Mouse (Mus musculus): ENCODE data around the gene Hao2. TPM values are rescaled to one million over a fixed set of nuclear protein-coding genes. Genes with fewer than 3 reads are reported as not detected.

Hao2 gene
- polyA plus RNA-seq, 1 experiment from 2014 or later, result not detected

DNA sequence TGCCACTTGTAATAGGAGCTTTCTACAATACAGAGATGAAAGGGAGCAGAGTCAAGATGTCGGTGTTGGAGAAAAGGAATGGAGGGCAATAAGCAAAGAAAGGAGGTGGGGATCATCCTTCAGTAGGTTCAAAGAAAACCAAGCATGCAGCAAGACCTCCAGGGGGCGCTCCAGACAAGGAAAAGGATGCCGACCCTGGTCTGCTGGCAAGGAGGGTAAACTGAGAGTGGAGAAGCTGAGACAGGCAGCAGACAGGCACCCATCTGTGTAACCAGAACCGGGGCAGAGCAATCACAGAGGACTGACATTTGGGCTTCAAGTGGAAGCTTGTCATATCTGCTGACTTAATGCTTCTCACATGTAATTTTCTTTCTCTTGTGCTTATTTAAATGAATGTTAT lies 22.6 kb upstream of the Hao2 start:
- no peak for ATAC-seq (ENCODE audit: insufficient number of reproducible peaks, insufficient read depth, low FRiP score, low TSS enrichment, low read depth)
- Histone ChIP-seq H3K9ac (no peak overlapping the region), H3K4me2 (no peak overlapping the region), H3K9me3 (no peaks in the 10 kb centered on the region), H3K27me3 (no peaks in the 10 kb centered on the region), H3K27ac (no peak overlapping the region), H3K36me3 (no peaks in the 10 kb centered on the region), H3K4me1 (0 out of 2 replicates have a peak, but pooled peaks cover 3% of the 10 kb centered on the region), H3K4me3 (no peak overlapping the region)
- WGBS, result 0% methylated on average over 4 of the region's 4 CpGs

GRCm38 (mm10) chr3:98913591-98913990 lies 20.6 kb upstream of the Hao2 start:
- Histone ChIP-seq H3K27ac (no peak overlapping the region), H3K9me3 (no peaks in the 10 kb centered on the region), H3K27me3 (no peaks in the 10 kb centered on the region), H3K4me1 (0 out of 2 replicates have a peak, but pooled peaks cover 3% of the 10 kb centered on the region), H3K9ac (no peak overlapping the region), H3K36me3 (no peaks in the 10 kb centered on the region), H3K4me3 (no peak overlapping the region), H3K4me2 (no peak overlapping the region)
- no peak for ATAC-seq (ENCODE audit: insufficient number of reproducible peaks, insufficient read depth, low FRiP score, low TSS enrichment, low read depth)
- WGBS, result 76% methylated on average over 6 of the region's 6 CpGs

GRCm38 (mm10) chr3:98897606-98898005 lies 4.6 kb upstream of the Hao2 start:
- no peak for ATAC-seq (ENCODE audit: insufficient number of reproducible peaks, insufficient read depth, low FRiP score, low TSS enrichment, low read depth)
- Histone ChIP-seq H3K9ac (no peak overlapping the region), H3K9me3 (no peaks in the 10 kb centered on the region), H3K4me2 (no peak overlapping the region), H3K4me1 (no peaks in the 10 kb centered on the region), H3K4me3 (no peak overlapping the region), H3K27me3 (no peaks in the 10 kb centered on the region), H3K27ac (no peak overlapping the region), H3K36me3 (no peaks in the 10 kb centered on the region)
- 84% methylated on average over 2 of the region's 2 CpGs for WGBS

DNA sequence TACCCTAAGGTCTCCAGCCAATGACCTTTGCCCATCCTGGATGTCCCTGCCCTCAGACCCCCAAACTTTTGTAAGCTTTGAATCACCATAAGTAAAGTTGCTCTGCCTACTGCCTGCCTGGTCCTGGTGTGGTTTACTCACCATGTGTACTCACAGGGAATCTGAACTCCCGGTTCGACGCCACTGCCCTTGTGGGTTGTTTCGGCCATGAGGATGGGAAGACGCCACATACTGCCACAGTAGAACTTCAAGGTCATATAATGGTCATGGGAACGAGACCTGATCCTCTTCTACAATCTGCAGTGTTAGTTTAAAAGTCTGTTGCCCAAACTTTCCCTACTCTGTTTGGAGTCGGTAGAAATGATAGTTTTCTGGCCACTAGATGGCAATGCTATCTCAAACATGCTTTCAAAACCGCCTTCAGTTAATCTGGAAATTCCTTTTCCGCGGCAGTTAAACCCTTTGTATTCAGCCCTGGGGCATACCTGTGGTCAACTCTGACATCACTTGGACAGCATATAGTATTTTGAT lies 2.1 kb upstream of the Hao2 start:
- ATAC-seq (ENCODE audit: insufficient number of reproducible peaks, insufficient read depth, low FRiP score, low TSS enrichment, low read depth), result no peak
- Histone ChIP-seq H3K9me3 (no peaks in the 10 kb centered on the region), H3K9ac (no peak overlapping the region), H3K4me1 (no peaks in the 10 kb centered on the region), H3K4me2 (peak overlapping the region; percentile 47), H3K36me3 (no peaks in the 10 kb centered on the region), H3K4me3 (0 out of 2 replicates have a peak overlapping the region, but pooled peaks have one; percentile 21), H3K27me3 (no peaks in the 10 kb centered on the region), H3K27ac (no peak overlapping the region)
- 35% methylated on average over 10 of the region's 10 CpGs for WGBS

- Histone ChIP-seq H3K36me3 (no peaks in the 10 kb centered on the region), H3K4me3 (no peak overlapping the region), H3K27me3 (no peaks in the 10 kb centered on the region), H3K4me2 (no peak overlapping the region), H3K4me1 (no peaks in the 10 kb centered on the region), H3K27ac (no peak overlapping the region), H3K9ac (no peak overlapping the region), H3K9me3 (no peaks in the 10 kb centered on the region)
- ATAC-seq (ENCODE audit: insufficient number of reproducible peaks, insufficient read depth, low FRiP score, low TSS enrichment, low read depth), result no peak
- 88% methylated on average over 4 of the region's 4 CpGs for WGBS
Observed at GRCm38 (mm10) chr3:98890430-98890829, 2.6 kb downstream of the Hao2 start.

- no peak overlapping the region for H3K4me2 ChIP-seq
- 72% methylated on average over 2 of the region's 2 CpGs for WGBS
- ATAC-seq (ENCODE audit: insufficient number of reproducible peaks, insufficient read depth, low FRiP score, low TSS enrichment, low read depth), result no peak
- no peaks in the 10 kb centered on the region for H3K36me3 ChIP-seq
- H3K4me3 ChIP-seq, result no peak overlapping the region
- H3K4me1 ChIP-seq, result no peaks in the 10 kb centered on the region
- no peak overlapping the region for H3K9ac ChIP-seq
- no peaks in the 10 kb centered on the region for H3K27me3 ChIP-seq
- H3K9me3 ChIP-seq, result no peaks in the 10 kb centered on the region
- H3K27ac ChIP-seq, result no peak overlapping the region
Observed at GRCm38 (mm10) chr3:98888206-98888605, 4.8 kb downstream of the Hao2 start.

DNA sequence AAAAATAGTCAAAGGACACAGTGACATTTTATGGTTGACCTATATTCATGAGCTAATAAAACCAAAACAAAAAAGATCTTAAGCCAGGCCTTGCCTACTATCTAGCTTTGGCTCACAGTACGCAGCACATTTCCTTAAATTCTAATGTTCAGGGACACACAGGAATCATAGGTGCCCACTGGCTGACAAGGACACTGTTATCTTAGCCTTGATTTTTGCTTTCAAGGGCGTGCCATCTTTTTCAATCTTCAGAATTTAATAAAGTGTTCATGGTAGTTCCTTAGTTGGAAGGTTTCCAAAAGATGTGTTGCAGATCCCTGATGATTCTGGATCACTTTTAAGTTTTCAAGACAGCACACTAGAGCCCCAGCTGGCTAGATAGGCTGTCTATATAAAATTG lies 12.2 kb downstream of the Hao2 start:
- H3K9me3 ChIP-seq, result no peaks in the 10 kb centered on the region
- no peak overlapping the region for H3K4me3 ChIP-seq
- H3K4me1 ChIP-seq, result no peaks in the 10 kb centered on the region
- WGBS, result 88% methylated on average over 2 of the region's 2 CpGs
- ATAC-seq (ENCODE audit: insufficient number of reproducible peaks, insufficient read depth, low FRiP score, low TSS enrichment, low read depth), result no peak
- no peaks in the 10 kb centered on the region for H3K36me3 ChIP-seq
- no peak overlapping the region for H3K27ac ChIP-seq
- no peak overlapping the region for H3K4me2 ChIP-seq
- H3K9ac ChIP-seq, result no peak overlapping the region
- H3K27me3 ChIP-seq, result no peaks in the 10 kb centered on the region

DNA sequence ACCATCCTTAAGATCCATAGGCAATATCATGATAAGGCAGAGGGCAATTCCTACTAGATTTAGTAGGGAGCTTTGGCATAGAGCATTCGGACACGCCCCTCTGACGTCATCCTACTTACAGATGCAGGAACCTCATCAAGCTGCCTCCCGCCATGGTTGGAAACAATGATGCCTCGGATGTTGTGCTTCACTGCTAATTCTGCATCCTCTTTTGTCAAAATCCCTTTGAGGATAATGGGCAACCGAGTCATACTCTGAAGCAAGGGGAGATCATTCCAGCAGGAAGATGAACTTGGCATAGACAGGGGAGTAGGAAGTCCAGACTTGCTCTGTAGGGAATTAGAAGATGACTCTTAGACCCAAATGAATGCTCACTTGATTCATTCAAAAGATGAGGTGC lies 12.8 kb downstream of the Hao2 start:
- H3K4me2 ChIP-seq, result no peak overlapping the region
- no peaks in the 10 kb centered on the region for H3K27me3 ChIP-seq
- H3K9ac ChIP-seq, result no peak overlapping the region
- 73% methylated on average over 6 of the region's 6 CpGs for WGBS
- H3K4me3 ChIP-seq, result no peak overlapping the region
- no peaks in the 10 kb centered on the region for H3K36me3 ChIP-seq
- no peaks in the 10 kb centered on the region for H3K4me1 ChIP-seq
- ATAC-seq (ENCODE audit: insufficient number of reproducible peaks, insufficient read depth, low FRiP score, low TSS enrichment, low read depth), result no peak
- no peaks in the 10 kb centered on the region for H3K9me3 ChIP-seq
- H3K27ac ChIP-seq, result no peak overlapping the region

DNA sequence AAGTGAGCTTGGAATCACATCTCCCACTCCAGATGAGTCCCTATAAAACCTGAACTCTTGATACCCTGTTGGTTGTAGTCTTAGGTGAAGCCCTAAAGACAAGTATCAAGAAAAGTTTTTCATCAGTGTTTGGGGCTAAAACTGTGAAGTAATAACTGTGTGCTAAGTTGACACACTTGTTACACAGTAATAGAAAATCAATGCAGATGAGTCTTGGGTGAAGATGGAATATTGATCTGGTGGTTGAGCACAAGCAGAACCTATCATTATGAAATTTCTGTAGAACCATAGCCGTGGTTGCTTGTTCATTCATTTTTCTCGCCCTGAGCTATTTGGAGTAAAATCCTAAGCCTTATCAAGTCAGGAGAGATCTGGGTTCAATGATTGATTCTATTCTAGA lies 24.8 kb downstream of the Hao2 start:
- H3K9ac ChIP-seq, result no peak overlapping the region
- no peak overlapping the region for H3K27ac ChIP-seq
- no peak for ATAC-seq (ENCODE audit: insufficient number of reproducible peaks, insufficient read depth, low FRiP score, low TSS enrichment, low read depth)
- no peak overlapping the region for H3K4me2 ChIP-seq
- H3K4me3 ChIP-seq, result no peak overlapping the region
- H3K4me1 ChIP-seq, result no peaks in the 10 kb centered on the region
- 86% methylated on average over 2 of the region's 2 CpGs for WGBS
- no peaks in the 10 kb centered on the region for H3K36me3 ChIP-seq
- no peaks in the 10 kb centered on the region for H3K27me3 ChIP-seq
- H3K9me3 ChIP-seq, result no peaks in the 10 kb centered on the region

- Histone ChIP-seq H3K9me3 (no peaks in the 10 kb centered on the region), H3K4me3 (no peak overlapping the region), H3K27ac (no peak overlapping the region), H3K4me1 (no peaks in the 10 kb centered on the region), H3K36me3 (no peaks in the 10 kb centered on the region), H3K27me3 (no peaks in the 10 kb centered on the region), H3K4me2 (no peak overlapping the region), H3K9ac (no peak overlapping the region)
- ATAC-seq (ENCODE audit: insufficient number of reproducible peaks, insufficient read depth, low FRiP score, low TSS enrichment, low read depth), result no peak
- WGBS, result 89% methylated on average over 1 of the region's 1 CpGs
Observed at GRCm38 (mm10) chr3:98862800-98863199, 30.2 kb downstream of the Hao2 start.

DNA sequence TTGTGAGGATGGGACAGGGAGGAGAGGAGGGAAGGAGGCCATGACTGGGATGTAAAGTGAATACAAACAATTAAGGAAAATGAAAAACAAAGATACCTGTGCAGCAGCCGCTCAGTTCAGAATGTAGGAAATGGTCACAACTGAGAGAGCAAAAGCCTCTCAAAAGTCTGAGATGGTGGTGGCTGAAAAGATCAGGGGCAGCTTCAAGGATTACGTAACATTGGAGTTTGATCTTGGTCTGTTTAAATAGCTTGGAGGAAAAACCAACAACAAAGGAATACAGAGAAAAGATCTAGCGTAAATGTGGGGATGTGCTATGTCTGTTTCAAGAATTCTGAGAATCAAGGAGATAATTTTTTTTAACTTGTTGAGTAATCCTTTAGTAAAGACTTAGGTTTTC lies 33.5 kb downstream of the Hao2 start, which contains the start of gene Hsd3b1:
Gene Hsd3b1, minus strand, starts transcription at position 219 of the 400 bp plus-strand sequence.
- no peaks in the 10 kb centered on the region for H3K4me1 ChIP-seq
- no peak within 1 kb of the TSS for H3K27ac ChIP-seq
- H3K9me3 ChIP-seq, result no peaks in the 10 kb centered on the region
- H3K36me3 ChIP-seq, result no peaks in the 10 kb centered on the region
- no peaks in the 10 kb centered on the region for H3K27me3 ChIP-seq
- H3K4me3 ChIP-seq, result no peak within 1 kb of the TSS
- H3K4me2 ChIP-seq, result no peak within 1 kb of the TSS
- no peak within 1 kb of the TSS for H3K9ac ChIP-seq
- whole genome bisulfite sequencing, result 86% methylated on average over 3 of the region's 3 CpGs
- ATAC-seq (ENCODE audit: insufficient number of reproducible peaks, insufficient read depth, low FRiP score, low TSS enrichment, low read depth), result no peak

DNA sequence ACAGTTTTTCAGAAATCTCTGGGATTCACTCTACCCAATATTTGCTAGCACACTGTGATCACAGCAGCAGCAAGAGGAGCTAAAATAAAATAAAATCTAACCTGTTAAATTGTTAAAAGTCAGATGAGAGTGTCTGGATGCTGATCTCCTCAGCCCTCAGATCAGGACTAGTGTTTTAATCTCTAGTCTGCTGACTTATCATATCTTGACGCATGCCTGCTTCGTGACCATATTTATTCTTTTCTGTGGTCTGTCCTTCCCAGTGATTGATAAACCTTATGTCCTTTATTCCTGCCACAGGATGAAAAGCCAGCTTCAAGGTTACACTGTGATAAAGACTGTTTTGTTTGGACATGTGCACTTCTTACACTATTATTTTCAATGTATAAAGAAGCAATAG lies 35.0 kb downstream of the Hao2 start:
- H3K36me3 ChIP-seq, result no peaks in the 10 kb centered on the region
- ATAC-seq (ENCODE audit: insufficient number of reproducible peaks, insufficient read depth, low FRiP score, low TSS enrichment, low read depth), result no peak
- H3K9me3 ChIP-seq, result no peaks in the 10 kb centered on the region
- H3K27ac ChIP-seq, result no peak overlapping the region
- no peak overlapping the region for H3K4me2 ChIP-seq
- no peak overlapping the region for H3K9ac ChIP-seq
- no peak overlapping the region for H3K4me3 ChIP-seq
- no peaks in the 10 kb centered on the region for H3K27me3 ChIP-seq
- 88% methylated on average over 2 of the region's 2 CpGs for WGBS
- no peaks in the 10 kb centered on the region for H3K4me1 ChIP-seq

DNA sequence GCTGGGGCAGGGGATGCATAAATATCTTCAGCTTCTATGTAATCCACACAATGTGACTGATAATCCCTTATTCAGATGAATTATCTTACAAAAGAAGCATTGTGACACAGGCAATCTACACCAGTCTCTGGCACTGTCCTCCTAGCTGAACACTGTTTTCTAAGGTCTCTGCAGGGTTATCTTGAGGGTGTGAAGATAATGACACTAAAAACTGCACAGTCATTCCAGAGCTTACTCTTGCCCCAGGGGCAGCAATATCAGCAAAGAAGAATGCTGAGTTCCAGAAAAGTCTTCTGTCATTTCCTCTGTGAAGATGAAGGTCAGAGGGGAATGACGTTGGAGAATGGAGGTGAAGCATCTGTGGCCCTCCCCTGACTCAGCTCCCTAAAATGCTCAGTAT lies 36.1 kb downstream of the Hao2 start:
- Histone ChIP-seq H3K36me3 (no peaks in the 10 kb centered on the region), H3K9ac (no peak overlapping the region), H3K4me3 (no peak overlapping the region), H3K4me1 (no peaks in the 10 kb centered on the region), H3K27ac (no peak overlapping the region), H3K9me3 (no peaks in the 10 kb centered on the region), H3K27me3 (no peaks in the 10 kb centered on the region), H3K4me2 (no peak overlapping the region)
- WGBS, result 38% methylated on average over 1 of the region's 1 CpGs
- ATAC-seq (ENCODE audit: insufficient number of reproducible peaks, insufficient read depth, low FRiP score, low TSS enrichment, low read depth), result no peak
